23 mouse cellular contexts compared by ENCODE assay signal in genomic region chr9:46009669-46009983, GRCm38 (mm10). TPM values are rescaled to one million over a fixed set of nuclear protein-coding genes. Genes with fewer than 3 reads are reported as not detected.
DNase-seq lines count a peak whose midpoint lies in the region; ATAC-seq and TF ChIP-seq lines count a peak whose summit lies in the region.
"Had no signal": no experiment of that assay in that cellular context is flagged by ENCODE, and none has a peak within 500 bp of the region (broad histone marks: within the 10 kb centered on the region; RNA-seq: fewer than 3 reads in every experiment).

No protein-coding gene starts in this region.

- peak in 1 of 2 experiments; percentile 62; a peak in 2 of 4 replicates for TF ChIP-seq POLR2A in MEL (IDR thresholded peaks at IDR 0.05; ENCODE audit: control insufficient read depth in 1 of 2, insufficient read depth in 1 of 2, low read depth in 1 of 2, low read length in 2 of 2, poor library complexity in 1 of 2)

- WGBS in macrophage (ENCODE audit: missing documents): 0% methylated on average over 1 of the region's 1 CpGs
- WGBS in kidney, embryonic 15.5 days: 36% methylated on average over 1 of the region's 1 CpGs

- no peaks in the 10 kb centered on the region for H3K9me3 ChIP-seq in MEL (replicated peaks; ENCODE audit: insufficient read depth, low read length)
- no peaks in the 10 kb centered on the region for H3K9me3 ChIP-seq in kidney, embryonic 15.5 days (replicated peaks)
- H3K9me3 ChIP-seq: embryonic facial prominence, embryonic 15.5 days; hindbrain, embryonic 13.5 days; limb, embryonic 10.5 days; lung, embryonic 15.5 days had no signal

- H3K4me2 ChIP-seq in kidney, embryonic 15.5 days: no peak overlapping the region
- H3K4me2 ChIP-seq: embryonic facial prominence, embryonic 15.5 days; heart, embryonic 11.5 days; hindbrain, embryonic 13.5 days; liver, embryonic 11.5 days; lung, embryonic 15.5 days had no signal

- no peak for TF ChIP-seq CTCF in MEL (IDR thresholded peaks at IDR 0.05 in 2 of 3, conservative IDR thresholded peaks at IDR 0.05 in 1 of 3; ENCODE audit: control insufficient read depth in 1 of 3, insufficient read depth in 1 of 3, low read depth in 2 of 3, low read length in 3 of 3, poor library complexity in 1 of 3, severe bottlenecking in 1 of 3)

- H3K4me3 ChIP-seq in MEL (ENCODE audit: control insufficient read depth in 1 of 2, insufficient read depth in 1 of 2, low read depth in 2 of 2, low read length in 2 of 2) (peak overlapping the region; percentile 30 to 63), macrophage (ENCODE audit: inconsistent target) (no peak overlapping the region)
- no peak overlapping the region for H3K4me3 ChIP-seq in kidney, embryonic 15.5 days (replicated peaks)
- H3K4me3 ChIP-seq: embryonic facial prominence, embryonic 15.5 days; hindbrain, embryonic 13.5 days; left cerebral cortex, adult 2 months; limb, embryonic 10.5 days; lung, embryonic 15.5 days had no signal

- H3K36me3 ChIP-seq in MEL (ENCODE audit: control insufficient read depth in 1 of 2, insufficient read depth in 2 of 2, low read length in 2 of 2) (peaks cover 0 to 28% of the 10 kb centered on the region in 2 experiments; a peak in 2 of 4 replicates), macrophage (ENCODE audit: inconsistent target) (no peaks in the 10 kb centered on the region)
- no peaks in the 10 kb centered on the region for H3K36me3 ChIP-seq in kidney, embryonic 15.5 days
- H3K36me3 ChIP-seq: embryonic facial prominence, embryonic 15.5 days; hindbrain, embryonic 13.5 days; limb, embryonic 10.5 days; lung, embryonic 15.5 days had no signal

- H3K9ac ChIP-seq in MEL (ENCODE audit: control insufficient read depth, low read depth, low read length, poor library complexity, severe bottlenecking): peak overlapping the region; percentile 64
- no peak overlapping the region for H3K9ac ChIP-seq in kidney, embryonic 15.5 days
- H3K9ac ChIP-seq: embryonic facial prominence, embryonic 15.5 days; forebrain, postnatal 0 days; hindbrain, embryonic 13.5 days; lung, embryonic 15.5 days had no signal

- H3K4me1 ChIP-seq in MEL (ENCODE audit: control insufficient read depth in 1 of 2, insufficient read depth in 2 of 2, low read length in 2 of 2): peaks cover 8 to 36% of the 10 kb centered on the region in 2 experiments
- peaks cover 28% of the 10 kb centered on the region for H3K4me1 ChIP-seq in kidney, embryonic 15.5 days

- TF ChIP-seq RAD21 in MEL (IDR thresholded peaks at IDR 0.05; ENCODE audit: low read depth, low read length): no peak

- H3K27me3 ChIP-seq in MEL (ENCODE audit: control insufficient read depth in 1 of 2, insufficient read depth in 2 of 2, low read length in 2 of 2): no peaks in the 10 kb centered on the region
- no peaks in the 10 kb centered on the region for H3K27me3 ChIP-seq in kidney, embryonic 15.5 days
- H3K27me3 ChIP-seq: embryonic facial prominence, embryonic 15.5 days; hindbrain, embryonic 13.5 days; lung, embryonic 15.5 days had no signal

- ATAC-seq in kidney, embryonic 15.5 days (replicated peaks; ENCODE audit: low FRiP score): no peak
- ATAC-seq: forebrain, postnatal 0 days had no signal

- H3K27ac ChIP-seq in MEL (ENCODE audit: control insufficient read depth, low read depth, low read length) (peak overlapping the region; percentile 98), macrophage (peak overlapping the region; percentile 54)
- no peak overlapping the region for H3K27ac ChIP-seq in kidney, embryonic 15.5 days
- H3K27ac ChIP-seq: hindbrain, embryonic 13.5 days; left cerebral cortex, adult 2 months; lung, embryonic 15.5 days had no signal

- peak in 1 of 2 experiments; percentile 45; a peak in 1 of 4 replicates for TF ChIP-seq EP300 in MEL (IDR thresholded peaks at IDR 0.05; ENCODE audit: low read depth in 1 of 2, low read length in 2 of 2)

- peak; percentile 54 to 62 for DNase-seq in spleen, postnatal 36 days (ENCODE audit: low spot score in 2 of 2)
- DNase-seq in spleen, postnatal 14 days (ENCODE audit: low spot score in 2 of 2): no peak
- DNase-seq in MEL (ENCODE audit: low read depth, low spot score): peak; percentile 90
- DNase-seq in kidney, postnatal 14 days: no peak
- DNase-seq in embryo, embryonic 10.5 days (ENCODE audit: low spot score): no peak
- DNase-seq: adrenal gland, postnatal 10 days; cerebellum, adult 11 months; cerebellum, postnatal 14 days; forebrain, postnatal 0 days; heart, postnatal 10 days; kidney, adult 9 months; kidney, postnatal 4 days; layer of hippocampus, adult 9-11 months; right cerebral cortex, adult 18-20 months had no signal

- H3K79me2 ChIP-seq in MEL (ENCODE audit: control insufficient read depth, insufficient read depth, low read length, poor library complexity) (peaks cover 23% of the 10 kb centered on the region), macrophage (ENCODE audit: inconsistent target) (peaks cover 16% of the 10 kb centered on the region)

TF ChIP-seq in MEL, 35 proteins besides CTCF, POLR2A, EP300 and RAD21:
- peak; percentile 77 for TF ChIP-seq ELF1 (IDR thresholded peaks at IDR 0.05; ENCODE audit: low read depth, low read length)
- peak; percentile 66 for TF ChIP-seq SIN3A (IDR thresholded peaks at IDR 0.05; ENCODE audit: low read length)
- peak; percentile 9; the same call in 1 of the 2 replicates for TF ChIP-seq TCF12 (IDR thresholded peaks at IDR 0.05; ENCODE audit: low read depth, low read length)
- no peak for TF ChIP-seq MEF2A (IDR thresholded peaks at IDR 0.05; ENCODE audit: extremely low read depth, insufficient replicate concordance, low read depth, low read length, poor library complexity, severe bottlenecking)
- TF ChIP-seq USF2 (IDR thresholded peaks at IDR 0.05; ENCODE audit: borderline replicate concordance in 1 of 2, insufficient read depth in 1 of 2, low read depth in 1 of 2, low read length in 2 of 2): no peak
- TF ChIP-seq TBP (IDR thresholded peaks at IDR 0.05; ENCODE audit: low read depth, low read length): 0 out of 2 replicates have a peak, but pooled peaks have one; percentile 4
- peak; percentile 39; the same call in 1 of the 2 replicates for TF ChIP-seq ETS1 (IDR thresholded peaks at IDR 0.05; ENCODE audit: low read depth, low read length)

RNA-seq across cellular contexts. Expression of gene Pafah1b2, which starts 2.9 kb away (rescaled TPM):
- 125 and 127 TPM in 2 replicates for total RNA-seq in MEL (2012; rRNA removed)
- polyA plus RNA-seq in MEL (2012; ENCODE audit: insufficient read depth in 1 of 2, insufficient read length in 2 of 2, low read depth in 1 of 2, low replicate concordance in 2 of 2, missing spikeins in 1 of 2) (100 to 1,000 TPM; 131 to 178 TPM), macrophage (2018) (39.7 to 51.8 TPM (median 44.3 TPM) in 3 replicates)
- total RNA-seq in macrophage (2018; cell fraction: chromatin; rRNA removed): 10 to 100 TPM; 18.0 to 72.1 (median 46.9) TPM
- 10 to 100 TPM; 40.4 to 64.0 (median 54.2) TPM for total RNA-seq in macrophage (2018; cell fraction: cytosol; rRNA removed)
- total RNA-seq in macrophage (2018; cell fraction: nucleus; rRNA removed): 10 to 100 TPM; 20.5 to 64.1 (median 40.6) TPM
- 162 and 170 TPM in 2 replicates for polyA plus RNA-seq in kidney, embryonic 15.5 days (2015; fragmentation: Nextera tagmentation; extraction: Ambion mirVana)

RNA-seq across cellular contexts. Expression of gene Sik3, which starts 3.0 kb away (rescaled TPM):
- total RNA-seq in MEL (2012; rRNA removed): 63.3 and 78.7 TPM in 2 replicates
- polyA plus RNA-seq in MEL (2012; ENCODE audit: insufficient read depth in 1 of 2, insufficient read length in 2 of 2, low read depth in 1 of 2, low replicate concordance in 2 of 2, missing spikeins in 1 of 2) (100 to 1,000 TPM in 1 of 2 experiments, not detected in 1; 111 TPM), macrophage (2018) (23.4 to 34.1 TPM (median 27.7 TPM) in 3 replicates)
- 100 to 1,000 TPM in 1 of 26 experiments, 10 to 100 TPM in 25; 48.0 to 104 (median 68.7) TPM for total RNA-seq in macrophage (2018; cell fraction: chromatin; rRNA removed)
- 10 to 100 TPM; 28.5 to 38.5 (median 33.2) TPM for total RNA-seq in macrophage (2018; cell fraction: cytosol; rRNA removed)
- total RNA-seq in macrophage (2018; cell fraction: nucleus; rRNA removed): 100 to 1,000 TPM in 1 of 26 experiments, 10 to 100 TPM in 25; 34.7 to 106 (median 47.5) TPM
- 9.9 and 10.2 TPM in 2 replicates for polyA plus RNA-seq in kidney, embryonic 15.5 days (2015; fragmentation: Nextera tagmentation; extraction: Ambion mirVana)

RNA-seq across cellular contexts. Expression of gene Sidt2, which starts 54.6 kb away (rescaled TPM):
- total RNA-seq in MEL (2012; rRNA removed): 22.4 and 27.0 TPM in 2 replicates
- polyA plus RNA-seq in MEL (2012; ENCODE audit: insufficient read depth in 1 of 2, insufficient read length in 2 of 2, low read depth in 1 of 2, low replicate concordance in 2 of 2, missing spikeins in 1 of 2) (10 to 100 TPM in 1 of 2 experiments, not detected in 1; 71.8 TPM), macrophage (2018) (48.8 to 139 TPM (median 91.4 TPM) in 3 replicates)
- 100 to 1,000 TPM in 23 of 26 experiments, 10 to 100 TPM in 3; 72.4 to 298 (median 167) TPM for total RNA-seq in macrophage (2018; cell fraction: chromatin; rRNA removed)
- 100 to 1,000 TPM in 13 of 26 experiments, 10 to 100 TPM in 13; 44.5 to 165 (median 81.6) TPM for total RNA-seq in macrophage (2018; cell fraction: cytosol; rRNA removed)
- 100 to 1,000 TPM in 13 of 26 experiments, 10 to 100 TPM in 13; 65.9 to 220 (median 115) TPM for total RNA-seq in macrophage (2018; cell fraction: nucleus; rRNA removed)
- polyA plus RNA-seq in kidney, embryonic 15.5 days (2015; fragmentation: Nextera tagmentation; extraction: Ambion mirVana): 37.3 and 39.3 TPM in 2 replicates

Comparison
In these comparisons a context has a peak if more than half of its experiments do, and no peak if none do; other contexts are left out.
1. DNase-seq: peak in spleen, postnatal 36 days (2 of 2) and MEL (single experiment); none in spleen, postnatal 14 days (0 of 2), kidney, postnatal 14 days (single experiment) and embryo, embryonic 10.5 days (single experiment).
2. H3K4me3 ChIP-seq: peak in MEL (2 of 2); none in macrophage (single experiment) and kidney, embryonic 15.5 days (single experiment).